Mouse (Mus musculus) intestine, postnatal 0 days (tissue): ENCODE data around the gene Camkk2. TPM values are rescaled to one million over a fixed set of nuclear protein-coding genes. Genes with fewer than 3 reads are reported as not detected.

Experiments
- ATAC-seq: fragments of 200-750 bp; cut with Nextera tagmentation; 2 replicates; pipeline ENCODE4 v1.8.0; 2017; ENCODE audit warnings: mild to moderate bottlenecking, moderate TSS enrichment, moderate library complexity
- H3K27ac ChIP-seq: fragments of 300-500 bp; sonication (generic); 2 replicates; pipeline ENCODE4 v1.5.1; 2014; ENCODE audit warnings: mild to moderate bottlenecking, low read depth, low read length, moderate library complexity
- H3K27me3 ChIP-seq: fragments of 300-500 bp; sonication (generic); replicated peaks from 2 replicates; pipeline ENCODE4 v1.6.1; 2014; ENCODE audit warnings: low read length, mixed read lengths; ENCODE audit not compliant: control insufficient read depth, insufficient read depth
- H3K36me3 ChIP-seq: fragments of 300-500 bp; sonication (generic); 2 replicates; pipeline ENCODE4 v1.6.1; 2014; ENCODE audit warnings: mild to moderate bottlenecking, moderate library complexity; ENCODE audit not compliant: control insufficient read depth, insufficient read depth
- H3K4me1 ChIP-seq: fragments of 300-500 bp; sonication (generic); replicated peaks from 2 replicates; pipeline ENCODE4 v1.6.1; 2014; ENCODE audit warnings: antibody characterized with exemption, low read length, mixed read lengths; ENCODE audit not compliant: control insufficient read depth, insufficient read depth
- H3K4me2 ChIP-seq: fragments of 300-500 bp; sonication (generic); replicated peaks from 2 replicates; pipeline ENCODE4 v1.6.1; 2014; ENCODE audit warnings: low read depth, mild to moderate bottlenecking, moderate library complexity
- H3K4me3 ChIP-seq: fragments of 300-500 bp; sonication (generic); 2 replicates; pipeline ENCODE4 v1.5.1; 2014; ENCODE audit warnings: low read depth, low read length
- H3K9ac ChIP-seq: fragments of 300-500 bp; sonication (generic); 2 replicates; pipeline ENCODE4 v1.6.1; 2014; ENCODE audit warnings: mild to moderate bottlenecking, low read depth, low read length
- H3K9me3 ChIP-seq: fragments of 300-500 bp; sonication (generic); 2 replicates; pipeline ENCODE4 v1.6.1; 2016; ENCODE audit warnings: mixed run types; ENCODE audit not compliant: control insufficient read depth
- CTCF ChIP-seq: sonication (generic); IDR thresholded peaks from 2 replicates; pipeline ENCODE4 v1.5.1; 2016; ENCODE audit warnings: low read depth, mild to moderate bottlenecking, control low read depth, antibody characterized with exemption, moderate library complexity
- WGBS: fragments of 180-500 bp; shearing (Covaris S2); extraction: QIAGEN DNeasy Blood & Tissue Kit; methylation state at CpG from one replicate; pipeline ENCODE4 v1.1.7; 2014; 5-methylcytosine and 5-hydroxymethylcytosine counted together
- polyA plus RNA-seq: library from polyadenylated mRNA; unstranded; fragments of >200 nt; fragmentation: Nextera tagmentation; extraction: Ambion mirVana; gene quantifications from 2 replicates; pipeline ENCODE4 v1.2.1, GENCODE M21; 2015

Gene Camkk2
- polyA plus RNA-seq, 1 experiment from 2014 or later = 11.0 TPM

- ATAC-seq = peak; percentile 10; the same call in 1 of the 2 replicates
- WGBS = 20% methylated on average over 7 of the region's 7 CpGs
Observed at GRCm38 (mm10) chr5:122726068-122726467, 53.1 kb downstream of the Camkk2 start.

GRCm38 (mm10) chr5:122725453-122725852 is 53.8 kb downstream of the Camkk2 start:
- ATAC-seq = no peak
- no peak for TF ChIP-seq CTCF
- peaks cover 25% of the 10 kb centered on the region; the same call in 1 of the 2 replicates for H3K36me3 ChIP-seq
- no peaks in the 10 kb centered on the region for H3K9me3 ChIP-seq
- no peaks in the 10 kb centered on the region for H3K4me1 ChIP-seq
- no peaks in the 10 kb centered on the region for H3K27me3 ChIP-seq
- 89% methylated on average over 13 of the region's 13 CpGs for WGBS
- H3K4me2 ChIP-seq = no peak overlapping the region
- H3K27ac ChIP-seq = no peak overlapping the region
- H3K9ac ChIP-seq = no peak overlapping the region
- H3K4me3 ChIP-seq = no peak overlapping the region

More at GRCm38 (mm10) chr5:122726068-122726467, 53.1 kb downstream of the Camkk2 start:
- H3K36me3 ChIP-seq = peaks cover 25% of the 10 kb centered on the region; the same call in 1 of the 2 replicates
- H3K4me1 ChIP-seq = no peaks in the 10 kb centered on the region
- H3K27me3 ChIP-seq = no peaks in the 10 kb centered on the region
- no peak overlapping the region for H3K27ac ChIP-seq
- H3K4me3 ChIP-seq = no peak overlapping the region
- H3K9ac ChIP-seq = no peak overlapping the region
- H3K9me3 ChIP-seq = no peaks in the 10 kb centered on the region
- H3K4me2 ChIP-seq = no peak overlapping the region
- peak; percentile 88 for TF ChIP-seq CTCF

GRCm38 (mm10) chr5:122719168-122719567 is 60.0 kb downstream of the Camkk2 start:
- H3K4me1 ChIP-seq = no peaks in the 10 kb centered on the region
- 91% methylated on average over 8 of the region's 8 CpGs for WGBS
- no peak for ATAC-seq

GRCm38 (mm10) chr5:122718400-122718799 is 60.8 kb downstream of the Camkk2 start:
- no peaks in the 10 kb centered on the region for H3K9me3 ChIP-seq
- no peak for ATAC-seq
- no peak for TF ChIP-seq CTCF
- 52% methylated on average over 7 of the region's 7 CpGs for WGBS
- H3K4me3 ChIP-seq = no peak overlapping the region
- no peak overlapping the region for H3K9ac ChIP-seq
- H3K4me2 ChIP-seq = no peak overlapping the region
- H3K27ac ChIP-seq = no peak overlapping the region
- H3K27me3 ChIP-seq = no peaks in the 10 kb centered on the region
- H3K36me3 ChIP-seq = peaks cover 26% of the 10 kb centered on the region; the same call in 1 of the 2 replicates
- H3K4me1 ChIP-seq = no peaks in the 10 kb centered on the region

More at GRCm38 (mm10) chr5:122719168-122719567, 60.0 kb downstream of the Camkk2 start:
- TF ChIP-seq CTCF = no peak
- Histone ChIP-seq H3K36me3 (peaks cover 26% of the 10 kb centered on the region; the same call in 1 of the 2 replicates), H3K4me2 (no peak overlapping the region), H3K9ac (no peak overlapping the region), H3K27me3 (no peaks in the 10 kb centered on the region), H3K9me3 (no peaks in the 10 kb centered on the region), H3K4me3 (no peak overlapping the region), H3K27ac (no peak overlapping the region)

- Histone ChIP-seq H3K27ac (no peak overlapping the region), H3K9ac (no peak overlapping the region), H3K4me2 (no peak overlapping the region), H3K27me3 (no peaks in the 10 kb centered on the region), H3K36me3 (peaks cover 26% of the 10 kb centered on the region; the same call in 1 of the 2 replicates), H3K9me3 (no peaks in the 10 kb centered on the region), H3K4me1 (no peaks in the 10 kb centered on the region), H3K4me3 (no peak overlapping the region)
- no peak for ATAC-seq
- WGBS = 92% methylated on average over 2 of the region's 2 CpGs
- peak; percentile 41; the same call in 1 of the 2 replicates for TF ChIP-seq CTCF
Observed at GRCm38 (mm10) chr5:122716793-122717192, 62.4 kb downstream of the Camkk2 start.

- no peak overlapping the region for H3K4me3 ChIP-seq
- peaks cover 26% of the 10 kb centered on the region; the same call in 1 of the 2 replicates for H3K36me3 ChIP-seq
- TF ChIP-seq CTCF = no peak
- H3K9ac ChIP-seq = no peak overlapping the region
- H3K9me3 ChIP-seq = no peaks in the 10 kb centered on the region
- 68% methylated on average over 1 of the region's 1 CpGs for WGBS
- H3K4me2 ChIP-seq = no peak overlapping the region
- H3K27ac ChIP-seq = no peak overlapping the region
- no peaks in the 10 kb centered on the region for H3K27me3 ChIP-seq
- H3K4me1 ChIP-seq = no peaks in the 10 kb centered on the region
- ATAC-seq = no peak
Observed at GRCm38 (mm10) chr5:122715723-122716122, 63.5 kb downstream of the Camkk2 start.
